Mouse (Mus musculus) CD4-positive, CD25-positive, alpha-beta regulatory T cell, adult 2 months (primary cell): ENCODE results near the gene Ctnna3.
"Not testable (repeated sequence)": the region's sequence is repeated elsewhere in the genome, so short reads cannot be mapped to it uniquely, and the experiment has no call there.

Source experiments
- DNase-seq: peaks from one replicate; pipeline ENCODE4 v3.0.0-alpha.2; 2012; ENCODE audit warnings: low read depth, low spot score

Gene Ctnna3

GRCm38 (mm10) chr10:64898739-64899138 is 1468.8 kb downstream of the Ctnna3 start:
- DNase-seq: no peak

GRCm38 (mm10) chr10:64901726-64902125 is 1471.8 kb downstream of the Ctnna3 start:
- no peak for DNase-seq

GRCm38 (mm10) chr10:64940975-64941374 is 1511.1 kb downstream of the Ctnna3 start:
- DNase-seq: no peak

- DNase-seq: no peak
Measured at GRCm38 (mm10) chr10:64958391-64958790, 1528.5 kb downstream of the Ctnna3 start.

- DNase-seq: no peak
Measured at GRCm38 (mm10) chr10:64992871-64993270, 1563.0 kb downstream of the Ctnna3 start.

- DNase-seq: no peak
Measured at GRCm38 (mm10) chr10:65013525-65013924, 1583.6 kb downstream of the Ctnna3 start.

GRCm38 (mm10) chr10:65022667-65023066 is 1592.8 kb downstream of the Ctnna3 start:
- DNase-seq: no peak

GRCm38 (mm10) chr10:65033516-65033915 is 1603.6 kb downstream of the Ctnna3 start:
- not testable (repeated sequence) for DNase-seq
